ENCODE assay signal across 1 mouse cellular context in genomic region chr17:35835424-35836140, GRCm38 (mm10).
TF ChIP-seq lines count a peak whose summit lies in the region.

No protein-coding gene starts in this region.

TF ChIP-seq in MEL, 35 proteins besides CTCF, POLR2A, EP300 and RAD21:
- TF ChIP-seq MXI1 (IDR thresholded peaks at IDR 0.05; ENCODE audit: low read depth, low read length) (no peak), CHD2 (IDR thresholded peaks at IDR 0.05; ENCODE audit: low read length) (no peak), KAT2A (conservative IDR thresholded peaks at IDR 0.05; ENCODE audit: low read depth, low read length) (no peak)
